Mouse (Mus musculus): ENCODE results near the gene Slc26a9.

Gene Slc26a9

DNA sequence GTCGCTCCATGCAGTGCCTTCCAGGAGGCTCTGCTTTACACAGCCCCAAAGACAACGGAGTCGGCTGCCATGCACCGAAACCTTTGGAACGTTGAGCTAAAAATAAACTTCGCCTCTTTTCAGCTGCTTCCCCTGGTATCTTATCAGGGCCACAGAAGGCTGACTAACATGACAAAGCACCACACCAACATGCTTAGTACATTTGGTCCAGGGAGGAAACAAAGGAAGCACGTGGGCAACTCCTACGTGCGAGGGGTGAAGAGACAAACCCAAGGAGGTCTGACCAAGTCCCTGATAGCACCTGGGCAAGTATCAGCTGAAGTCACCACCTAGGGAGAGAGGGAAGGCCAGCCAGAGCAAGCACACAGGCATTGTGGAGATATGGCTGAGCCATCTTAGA, 7.3 kb upstream of the Slc26a9 start:
- DNase-seq (ENCODE audit: low spot score in 2 of 2): no peak

DNA sequence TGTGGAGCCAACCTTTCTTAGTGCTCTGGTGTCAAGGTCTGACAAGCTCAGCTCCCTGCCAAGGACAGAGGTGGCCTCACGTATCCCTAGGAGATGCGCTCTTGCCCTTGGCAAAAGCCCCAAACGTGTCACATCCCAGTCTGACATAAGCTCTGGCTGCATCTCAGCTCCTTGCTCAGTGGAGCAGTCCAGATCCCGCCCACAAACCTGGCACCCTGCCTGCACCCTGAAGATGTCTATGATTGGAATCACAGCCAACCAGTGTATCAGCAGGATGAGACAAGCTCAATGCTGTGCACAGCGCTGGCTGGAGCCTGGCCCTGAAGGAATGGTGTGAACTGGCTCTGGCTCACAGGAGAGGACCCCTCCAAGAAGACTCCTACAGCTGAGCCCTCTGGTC, 6.6 kb upstream of the Slc26a9 start:
- DNase-seq (ENCODE audit: low spot score in 2 of 2): peak; percentile 64 to 83

DNA sequence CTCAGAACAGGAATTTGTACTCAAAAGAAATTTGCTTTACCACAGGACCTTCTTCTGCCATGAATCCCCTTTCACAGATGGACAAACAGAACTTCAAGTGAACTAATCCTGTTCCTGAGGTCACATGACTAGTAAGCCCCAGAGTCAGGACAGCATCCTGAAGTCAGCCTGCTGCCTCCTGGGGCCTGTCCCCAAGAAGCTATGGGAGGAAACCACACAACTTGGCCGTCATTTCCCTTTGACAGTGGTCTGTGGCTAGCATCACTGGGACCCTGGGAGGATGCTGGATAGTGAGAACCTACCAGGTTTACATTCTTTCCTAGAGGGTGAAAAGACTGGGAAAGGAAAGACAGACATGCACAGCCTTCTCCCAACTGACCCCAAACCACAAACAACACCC, 5.1 kb upstream of the Slc26a9 start:
- DNase-seq (ENCODE audit: low spot score in 2 of 2): no peak

DNA sequence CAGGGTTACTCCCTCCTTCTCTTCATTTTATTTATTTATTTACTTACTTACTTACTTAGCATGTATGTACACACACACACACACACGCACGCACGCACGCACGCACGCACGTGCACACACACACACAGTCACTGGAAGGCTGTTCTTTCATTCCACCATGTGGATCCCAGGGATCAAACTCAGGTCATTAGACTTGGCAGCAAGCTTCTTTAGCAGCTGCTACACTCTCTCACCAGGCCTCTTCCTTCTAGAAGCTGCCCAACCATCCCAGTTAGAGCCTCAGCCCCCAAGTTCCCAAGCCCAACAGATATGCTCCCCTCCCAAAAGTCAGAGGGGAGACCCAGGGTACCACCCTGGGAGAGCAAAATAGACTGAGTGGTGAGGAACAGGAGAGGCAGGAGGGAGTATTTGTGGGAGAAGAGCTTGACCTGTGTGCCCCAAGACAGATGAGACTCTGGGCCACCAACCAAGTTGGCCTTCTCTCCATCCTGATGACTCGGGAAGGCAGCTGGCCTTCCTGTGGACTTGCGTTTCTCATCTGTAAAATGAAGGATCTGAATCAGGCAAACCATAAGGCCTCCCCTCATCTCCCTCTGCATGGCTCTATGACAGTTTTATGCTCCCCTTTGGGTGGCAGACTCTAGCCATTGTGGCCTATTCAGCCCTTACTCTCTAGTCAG, 4.2 kb upstream of the Slc26a9 start:
- no peak for DNase-seq (ENCODE audit: low spot score in 2 of 2)

DNA sequence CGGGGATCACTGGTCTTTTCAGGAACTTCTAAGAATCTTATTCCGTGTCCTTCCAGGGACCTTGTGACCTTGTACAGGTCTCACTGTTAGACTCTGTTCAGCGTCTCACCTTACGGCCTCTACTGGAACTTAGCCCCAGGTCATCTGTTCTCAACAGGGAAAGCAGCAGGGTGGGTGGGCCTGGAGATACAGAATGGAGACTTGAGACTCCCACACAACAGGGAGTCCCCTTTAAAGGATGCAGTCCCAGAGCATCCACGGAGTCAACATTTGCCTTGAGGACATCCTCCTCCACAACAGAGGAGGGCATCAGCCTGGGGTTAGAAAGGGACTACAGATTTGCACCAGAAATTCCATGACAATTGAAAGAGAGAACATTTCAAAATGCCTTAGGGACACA, 1.6 kb downstream of the Slc26a9 start:
- no peak for DNase-seq (ENCODE audit: low spot score in 2 of 2)

DNA sequence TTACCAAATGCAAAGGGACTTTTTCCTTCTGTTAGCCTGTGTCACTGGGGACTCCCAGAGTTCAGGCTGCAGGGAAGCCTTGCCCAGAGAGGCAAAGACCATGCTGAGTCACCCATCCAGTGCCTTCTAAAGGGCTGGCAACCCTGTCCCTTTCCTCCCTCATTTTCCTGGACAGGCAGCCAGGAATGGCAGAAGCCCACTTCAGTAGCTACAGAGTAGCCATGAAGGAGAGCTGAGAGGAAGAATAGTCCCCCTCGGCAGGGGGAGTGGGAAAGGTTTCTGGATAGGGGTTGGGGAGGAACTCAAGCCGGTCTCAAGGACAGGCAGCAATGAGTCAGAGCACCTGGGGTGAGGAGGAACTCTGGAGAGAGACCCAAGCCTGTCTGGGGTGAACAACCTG, 3.9 kb downstream of the Slc26a9 start:
- no peak for DNase-seq (ENCODE audit: low spot score in 2 of 2)

DNA sequence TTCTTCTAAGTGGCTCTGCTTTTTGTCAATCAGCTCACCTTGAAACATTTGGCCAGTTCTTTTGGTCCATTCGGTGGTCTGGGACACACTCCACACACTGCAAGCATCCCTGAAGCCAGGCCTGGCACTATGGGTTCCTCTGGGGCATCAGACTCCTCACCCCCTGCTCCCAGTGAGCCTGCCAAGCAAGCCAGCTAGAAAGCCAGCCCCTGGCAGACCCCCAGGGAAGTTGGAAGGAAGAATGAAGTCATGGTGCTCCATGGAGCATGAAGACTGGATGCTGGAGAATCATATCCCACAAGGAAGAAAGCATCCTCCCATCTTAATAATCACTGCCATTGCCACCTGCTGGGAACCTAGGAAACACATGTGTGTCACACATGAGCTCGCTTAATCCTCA, 4.8 kb downstream of the Slc26a9 start:
- DNase-seq (ENCODE audit: low spot score in 2 of 2): no peak

DNA sequence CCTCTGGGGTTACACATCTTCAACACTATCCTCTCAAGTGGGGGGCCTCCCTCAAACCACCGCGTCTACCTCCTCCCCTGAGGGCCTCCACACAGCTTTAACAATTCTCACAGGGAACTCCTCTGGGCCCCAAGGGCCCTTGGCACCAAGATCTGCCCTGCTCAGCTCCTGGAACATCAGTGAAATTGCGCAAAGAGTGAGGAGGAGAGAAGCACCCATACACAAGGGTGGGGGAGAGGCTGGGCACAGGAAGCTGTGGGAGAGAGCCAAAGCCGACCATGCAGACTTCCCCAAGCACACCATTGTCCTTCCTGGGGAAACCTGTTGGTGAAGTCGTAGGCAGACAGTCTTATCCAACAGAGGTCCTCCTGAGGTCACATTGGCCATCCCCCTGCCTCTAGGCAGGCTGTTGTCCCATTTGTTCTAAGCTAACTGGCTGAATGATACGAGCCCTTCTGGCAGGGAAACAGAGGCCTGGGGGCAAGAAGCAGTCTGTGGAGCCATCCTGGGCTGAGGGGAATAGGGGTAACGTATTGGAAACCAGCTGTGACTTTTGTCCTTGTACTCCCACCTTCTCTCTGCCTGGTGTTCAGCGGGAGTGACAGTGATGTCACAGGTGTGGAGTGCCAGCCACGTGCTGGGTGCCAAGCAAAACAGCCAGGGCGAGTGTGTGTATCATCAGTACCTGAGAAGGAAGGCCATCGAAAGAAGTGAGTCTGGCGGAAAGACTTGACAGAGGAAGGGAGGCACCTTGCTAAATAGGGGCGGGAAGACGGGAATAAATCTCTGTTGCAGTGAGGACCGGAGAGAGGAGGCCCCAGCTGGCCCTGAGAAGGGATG, 6.1 kb downstream of the Slc26a9 start:
- no peak for DNase-seq (ENCODE audit: low spot score in 2 of 2)

DNA sequence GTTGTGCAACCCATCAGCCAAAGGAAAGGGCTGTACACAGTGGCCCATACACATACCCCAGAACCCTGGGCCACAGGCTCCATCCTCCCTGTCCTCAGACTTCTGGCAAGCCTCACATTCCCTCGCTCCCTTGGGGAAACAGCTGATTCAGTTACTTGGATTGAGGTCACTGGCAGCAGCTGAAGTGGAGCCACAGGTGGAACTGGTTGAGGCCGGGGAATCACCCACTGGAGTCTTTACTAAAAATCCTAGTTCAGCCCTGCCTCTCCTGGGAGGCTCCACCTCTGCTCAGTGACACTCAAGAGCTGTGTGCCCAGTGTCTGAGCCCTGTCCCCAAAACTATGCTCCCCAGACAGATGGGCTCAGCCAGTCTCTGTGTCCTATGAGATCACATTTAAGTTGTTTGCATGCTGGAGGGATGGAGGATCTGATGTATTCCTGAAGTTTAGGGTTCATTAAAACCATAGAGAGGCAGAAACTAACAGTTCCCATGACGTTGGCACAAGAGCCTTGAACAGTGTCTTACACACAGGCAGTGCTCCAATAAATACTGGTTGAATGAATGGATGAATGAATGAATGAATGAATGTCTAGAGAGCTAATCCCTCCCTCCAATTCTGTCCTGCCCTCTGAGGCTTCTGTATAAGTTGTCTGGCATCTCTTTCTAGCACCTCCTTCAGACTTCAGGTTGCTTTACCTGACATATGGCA, 7.5 kb downstream of the Slc26a9 start:
- DNase-seq (ENCODE audit: low spot score in 2 of 2): no peak

DNA sequence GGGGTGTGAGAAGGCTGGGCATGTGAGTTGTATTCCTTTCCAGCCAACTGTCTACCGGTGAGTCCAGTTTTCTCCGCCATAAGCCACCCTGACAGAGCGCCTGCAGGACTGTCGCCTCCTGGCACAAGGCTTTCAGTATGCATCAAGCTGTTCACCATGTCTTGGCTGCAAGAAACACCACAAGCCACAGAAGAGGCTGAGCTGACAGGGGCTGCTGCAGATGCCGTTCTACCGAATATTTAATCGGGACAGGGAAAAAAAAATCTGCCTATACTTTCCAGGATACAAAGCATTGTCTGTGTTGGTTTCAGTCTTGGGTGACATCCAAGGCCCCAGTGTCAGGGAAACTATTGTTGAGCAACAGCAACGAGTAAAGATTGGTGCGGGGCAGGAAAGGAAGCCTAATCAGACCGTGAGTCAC, 8.1 kb downstream of the Slc26a9 start:
- DNase-seq (ENCODE audit: low spot score in 2 of 2): no peak

DNA sequence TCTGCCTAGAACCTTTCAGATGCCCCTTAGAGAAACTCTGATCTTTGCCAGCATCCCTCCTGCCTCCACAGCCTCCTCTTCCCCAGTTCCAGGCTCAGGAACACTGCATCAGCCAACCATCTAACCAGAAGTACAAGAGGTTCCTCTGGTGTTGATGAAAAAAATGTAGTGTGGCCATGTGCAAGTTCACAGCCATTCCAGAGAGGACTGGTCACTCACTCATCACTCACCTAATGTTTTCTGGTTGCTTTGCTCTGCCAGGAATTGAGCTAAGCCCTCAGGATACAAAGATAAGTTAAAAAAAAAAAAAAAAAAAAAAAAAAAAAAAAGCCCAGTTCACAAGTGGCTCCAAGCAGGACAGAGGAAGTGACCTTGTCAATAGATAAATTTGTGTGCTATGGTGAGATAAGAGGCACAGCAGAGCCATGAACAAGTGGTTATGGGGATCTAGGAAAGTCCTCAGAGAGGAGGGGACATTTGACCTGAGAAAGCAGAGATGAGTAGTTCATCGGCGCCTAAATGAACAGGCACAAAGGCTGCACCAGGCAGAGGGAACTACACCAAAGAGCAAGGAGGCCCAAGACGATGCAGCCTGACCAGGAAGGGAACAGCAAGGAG, 10.5 kb downstream of the Slc26a9 start:
- no peak for DNase-seq (ENCODE audit: low spot score in 2 of 2)

DNA sequence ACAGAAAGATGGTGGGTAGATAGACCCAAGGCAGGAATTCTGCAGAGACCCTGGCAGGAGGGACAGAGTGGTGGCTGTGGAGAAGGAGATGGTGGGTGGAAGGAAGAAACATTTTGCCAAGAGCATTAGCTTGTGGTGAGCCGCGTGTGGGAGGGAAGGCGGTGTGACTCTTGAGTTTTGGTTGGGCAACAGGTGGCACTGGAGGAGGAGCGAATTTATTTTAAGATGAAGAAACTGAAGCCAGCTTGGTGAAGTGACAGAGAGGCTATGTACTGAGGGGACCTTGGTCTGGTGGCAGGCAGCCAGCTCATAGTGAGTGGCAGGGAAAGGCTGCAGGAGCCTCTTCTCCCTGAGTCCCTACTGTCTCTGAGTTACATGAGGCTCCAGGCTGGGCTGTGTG, 11.1 kb downstream of the Slc26a9 start:
- DNase-seq (ENCODE audit: low spot score in 2 of 2): no peak

DNA sequence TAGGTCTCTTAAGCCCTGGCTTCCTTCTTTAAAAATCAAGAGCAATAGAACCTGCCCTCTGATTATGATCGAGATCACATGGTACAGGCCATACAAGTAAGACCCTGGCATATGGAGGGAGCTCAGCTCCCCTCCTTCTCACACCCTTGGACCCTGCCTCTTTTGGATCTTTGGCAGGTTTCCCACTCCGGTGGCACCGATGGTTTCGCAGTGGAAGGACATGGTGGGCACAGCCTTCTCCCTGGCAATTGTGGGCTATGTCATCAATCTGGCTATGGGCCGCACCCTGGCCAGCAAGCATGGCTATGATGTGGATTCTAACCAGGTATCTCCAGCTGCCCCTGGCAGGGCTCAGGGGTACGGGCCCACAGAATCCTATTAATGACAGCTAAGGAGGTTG, 13.4 kb downstream of the Slc26a9 start:
- DNase-seq (ENCODE audit: low spot score in 2 of 2): no peak

DNA sequence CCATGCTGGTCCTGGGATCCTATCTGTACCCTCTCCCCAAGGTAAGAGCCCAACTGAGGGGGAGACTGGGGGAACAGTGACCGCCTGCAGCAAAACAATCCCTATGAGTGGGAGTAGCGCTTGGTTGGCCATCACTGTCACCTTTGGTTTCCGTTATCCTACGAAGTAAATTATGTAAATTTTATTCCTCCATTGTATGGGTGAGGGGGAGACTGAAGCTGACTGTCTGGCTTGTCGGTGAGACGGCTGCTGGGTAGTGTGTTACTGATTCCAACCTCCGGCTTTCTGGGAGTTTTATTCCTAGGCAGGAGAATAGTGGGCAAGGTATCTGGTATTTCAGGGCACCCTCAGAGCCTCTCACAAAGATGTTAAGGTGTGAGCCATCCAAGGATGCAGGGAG, 15.0 kb downstream of the Slc26a9 start:
- DNase-seq (ENCODE audit: low spot score in 2 of 2): no peak

DNA sequence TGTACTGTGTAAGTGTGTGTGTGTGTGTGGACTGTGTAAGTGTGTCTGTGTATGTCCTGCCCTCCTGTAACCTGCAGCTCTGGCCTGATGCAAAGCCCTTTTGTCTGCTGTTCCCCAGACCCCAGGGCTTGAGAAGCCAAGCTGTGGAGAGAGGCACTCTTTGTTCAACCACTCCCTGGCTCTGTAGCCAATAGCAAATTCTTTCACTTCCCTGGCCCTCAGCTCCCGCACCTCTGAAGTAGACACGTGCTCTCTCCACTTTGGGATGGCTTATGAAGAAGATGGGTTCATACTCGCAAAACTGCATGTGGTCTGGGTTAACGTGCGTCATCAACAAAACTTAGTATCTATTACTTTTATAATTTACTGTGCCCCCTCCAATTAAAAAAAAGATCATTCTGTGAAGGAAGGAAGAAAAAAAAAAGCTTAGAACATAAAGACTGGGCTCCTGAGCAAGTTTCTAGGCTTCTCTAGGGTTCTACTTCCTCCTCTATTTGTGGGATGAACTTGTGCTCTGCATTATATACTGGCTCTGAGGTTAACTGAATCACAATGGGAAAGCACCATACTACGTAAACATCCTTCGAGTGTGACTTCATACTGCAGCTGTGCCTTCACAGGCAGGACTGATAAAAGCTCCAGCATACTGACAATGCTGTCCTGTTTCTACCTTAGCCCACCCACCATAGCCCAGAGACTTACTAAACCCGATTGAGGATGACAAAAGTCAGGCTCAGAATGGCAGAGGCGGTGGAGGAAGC, 16.0 kb downstream of the Slc26a9 start:
- DNase-seq (ENCODE audit: low spot score in 2 of 2): no peak

DNA sequence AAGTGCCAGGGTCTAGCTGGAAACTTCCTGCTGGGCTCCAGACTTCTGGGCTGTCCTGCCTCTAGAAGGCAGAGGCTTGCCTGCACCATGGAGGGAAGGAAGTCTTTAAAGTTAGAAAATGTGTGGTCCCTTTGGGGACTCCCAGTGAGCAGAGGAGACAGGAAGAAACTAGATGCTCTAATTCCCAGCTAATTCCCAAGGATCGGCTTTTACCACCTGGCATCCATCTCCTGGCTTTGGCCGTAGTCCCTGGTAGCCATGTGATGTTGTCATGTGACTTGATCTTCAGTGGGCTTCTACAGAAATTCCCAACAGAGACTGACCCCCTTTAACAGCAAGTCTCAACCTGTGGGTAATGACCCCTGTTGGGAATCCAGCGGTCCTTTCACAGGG, 16.6 kb downstream of the Slc26a9 start:
- no peak for DNase-seq (ENCODE audit: low spot score in 2 of 2)

DNA sequence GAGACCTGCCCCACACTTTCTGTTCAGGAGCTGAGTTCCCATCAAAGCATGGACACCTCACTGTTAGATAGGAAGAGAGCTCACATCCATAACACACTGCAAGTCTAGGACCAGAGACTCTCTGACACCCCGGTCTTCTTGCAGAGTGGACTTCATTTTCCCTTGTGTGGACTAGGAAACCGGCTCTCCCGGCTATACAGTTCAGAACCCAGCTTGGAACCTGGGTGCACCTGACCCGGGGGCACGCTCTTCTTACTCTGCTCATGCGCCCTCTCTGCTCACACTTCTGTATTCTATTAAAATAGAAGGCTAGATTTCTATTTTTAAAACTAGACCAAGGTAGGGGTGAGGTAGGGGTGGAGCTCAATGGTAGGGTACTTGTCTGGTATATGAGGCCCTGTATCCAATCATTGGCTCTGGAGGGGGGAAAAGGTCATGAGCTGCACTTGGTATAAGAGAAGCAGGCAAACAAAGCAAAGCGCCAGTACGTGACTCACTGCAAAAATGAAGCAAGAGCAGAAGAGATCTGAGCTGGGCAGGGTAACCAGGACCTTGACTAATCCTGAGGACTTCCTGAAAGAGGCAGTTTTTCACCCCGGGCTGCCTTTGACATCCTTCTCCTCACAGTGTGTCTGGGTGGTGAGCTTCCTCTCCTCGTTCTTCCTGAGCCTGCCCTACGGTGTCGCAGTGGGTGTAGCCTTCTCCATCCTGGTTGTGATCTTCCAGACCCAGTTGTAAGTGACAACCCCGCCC, 17.4 kb downstream of the Slc26a9 start:
- no peak for DNase-seq (ENCODE audit: low spot score in 2 of 2)

DNA sequence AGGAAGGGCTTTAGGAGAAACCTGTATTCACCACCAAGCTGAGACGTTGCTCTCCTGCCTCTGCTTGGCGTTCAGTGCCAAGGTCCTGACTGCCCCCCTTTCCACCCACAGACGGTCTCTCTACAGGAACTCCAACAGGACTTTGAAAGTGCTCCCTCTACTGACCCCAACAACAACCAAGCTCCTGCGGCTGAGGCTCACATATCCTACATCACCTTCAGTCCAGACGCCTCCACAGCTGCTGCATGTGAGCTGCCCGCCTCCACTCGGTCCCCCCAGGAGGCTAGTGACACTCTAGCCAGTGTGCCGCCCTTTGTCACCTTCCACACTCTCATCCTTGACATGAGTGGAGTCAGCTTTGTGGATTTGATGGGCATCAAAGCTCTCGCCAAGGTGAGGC, 19.9 kb downstream of the Slc26a9 start:
- no peak for DNase-seq (ENCODE audit: low spot score in 2 of 2)

DNA sequence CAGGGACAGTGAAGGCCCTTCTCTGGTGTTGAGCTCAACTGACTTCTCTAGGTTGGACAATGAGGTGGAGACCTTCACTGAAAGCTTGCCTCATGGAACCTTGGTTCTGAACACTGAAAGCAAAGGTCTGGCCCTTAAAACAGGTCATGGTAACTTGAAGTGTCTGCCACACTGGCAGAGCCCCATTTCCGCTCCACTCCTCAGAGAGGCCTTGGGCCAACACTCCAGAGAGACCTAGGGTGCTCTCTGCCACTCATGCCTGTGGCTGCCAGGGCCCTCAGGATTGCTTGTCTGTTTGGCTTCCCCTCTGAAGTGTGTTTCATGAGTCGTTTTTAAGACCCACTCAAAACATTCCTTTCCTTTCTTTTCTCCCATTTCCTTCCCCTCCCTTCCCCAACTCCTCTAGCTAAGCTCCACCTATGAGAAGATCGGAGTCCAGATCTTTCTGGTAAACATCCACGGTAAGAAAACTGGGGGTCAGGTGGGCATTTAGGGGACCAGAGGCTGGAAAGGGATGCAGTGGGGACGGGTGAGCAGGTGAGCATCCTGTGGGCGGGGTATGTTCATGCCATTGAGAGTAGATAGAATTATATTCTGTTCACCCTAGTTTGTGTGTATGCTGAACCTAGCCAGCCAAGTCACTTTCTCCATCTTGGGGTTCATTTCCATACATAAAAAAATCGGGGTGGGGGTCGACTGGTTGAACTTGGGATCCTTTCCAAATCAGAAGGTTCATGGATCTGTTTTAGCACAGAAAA, 20.9 kb downstream of the Slc26a9 start:
- DNase-seq (ENCODE audit: low spot score in 2 of 2): no peak

DNA sequence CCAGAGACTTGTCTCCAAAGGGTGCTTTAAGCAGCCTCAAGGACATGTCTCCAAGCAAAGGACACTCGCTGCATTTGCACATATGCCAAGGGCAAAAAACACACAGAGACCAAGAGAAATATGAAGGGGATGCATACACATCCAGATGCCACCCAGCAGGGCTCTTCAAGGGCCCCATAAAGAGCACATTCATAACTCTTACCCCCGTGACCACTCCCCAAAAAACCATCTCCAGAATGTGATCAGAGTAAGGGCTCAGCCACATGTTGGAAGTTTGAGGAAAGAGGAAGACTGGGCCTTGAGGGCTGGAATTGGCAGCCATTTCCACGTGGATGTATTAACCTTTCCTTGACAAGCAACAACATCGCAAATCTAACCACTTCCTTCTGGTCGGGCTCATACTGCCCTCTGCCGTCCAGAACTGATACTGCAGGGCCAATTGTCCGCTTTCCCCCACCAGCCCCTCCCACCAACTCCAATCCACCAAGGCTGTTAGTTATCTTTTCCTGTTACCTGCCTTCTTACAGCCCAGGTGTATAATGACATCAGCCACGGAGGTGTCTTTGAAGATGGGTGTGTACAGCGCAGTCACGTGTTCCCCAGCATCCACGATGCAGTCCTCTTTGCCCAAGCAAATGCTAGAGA, 21.7 kb downstream of the Slc26a9 start:
- peak; percentile 64 to 75 for DNase-seq (ENCODE audit: low spot score in 2 of 2)
